Mouse (Mus musculus) embryonic facial prominence, embryonic 12.5 days (tissue): ENCODE results near the gene Plagl2. TPM values are rescaled to one million over a fixed set of nuclear protein-coding genes. Genes with fewer than 3 reads are reported as not detected.

Experiments
- ATAC-seq: fragments of 200-750 bp; cut with Nextera tagmentation; 2 replicates; pipeline ENCODE4 v1.8.0; 2017; ENCODE audit not compliant: insufficient number of reproducible peaks, insufficient read depth, low FRiP score, low TSS enrichment
- H3K27ac ChIP-seq: fragments of 300-500 bp; sonication (generic); 2 replicates; pipeline ENCODE4 v1.5.1; 2016; ENCODE audit warnings: mild to moderate bottlenecking
- H3K27me3 ChIP-seq: fragments of 300-500 bp; sonication (generic); 2 replicates; pipeline ENCODE4 v1.6.1; 2016; ENCODE audit warnings: mild to moderate bottlenecking, moderate library complexity
- H3K36me3 ChIP-seq: fragments of 300-500 bp; sonication (generic); 2 replicates; pipeline ENCODE4 v1.6.1; 2016; ENCODE audit warnings: mild to moderate bottlenecking
- H3K4me1 ChIP-seq: fragments of 300-500 bp; sonication (generic); 2 replicates; pipeline ENCODE4 v1.6.1; 2016
- H3K4me2 ChIP-seq: fragments of 300-500 bp; sonication (generic); replicated peaks from 2 replicates; pipeline ENCODE4 v1.6.1; 2016; ENCODE audit warnings: mild to moderate bottlenecking, moderate library complexity
- H3K4me3 ChIP-seq: fragments of 300-500 bp; sonication (generic); 2 replicates; pipeline ENCODE4 v1.5.1; 2016; ENCODE audit warnings: mild to moderate bottlenecking
- H3K9ac ChIP-seq: fragments of 300-500 bp; sonication (generic); 2 replicates; pipeline ENCODE4 v1.6.1; 2016; ENCODE audit warnings: mild to moderate bottlenecking, moderate library complexity
- H3K9me3 ChIP-seq: fragments of 300-500 bp; sonication (generic); 2 replicates; pipeline ENCODE4 v1.6.1; 2016; ENCODE audit warnings: mild to moderate bottlenecking, moderate library complexity
- WGBS: fragments of 180-500 bp; shearing (Covaris S2); methylation state at CpG from one replicate; pipeline ENCODE4 v1.1.7; 2016; 5-methylcytosine and 5-hydroxymethylcytosine counted together
- polyA plus RNA-seq: library from polyadenylated mRNA; unstranded; fragments of >200 nt; fragmentation: Nextera tagmentation; extraction: Ambion mirVana; gene quantifications from 2 replicates; pipeline ENCODE4 v1.2.1, GENCODE M21; 2016

Plagl2 gene
- polyA plus RNA-seq, 1 experiment from 2014 or later: 16.7 TPM

- 68% methylated on average over 4 of the region's 4 CpGs for WGBS
- Histone ChIP-seq H3K4me3 (no peak overlapping the region), H3K9me3 (no peaks in the 10 kb centered on the region), H3K36me3 (peaks cover 2% of the 10 kb centered on the region; the same call in 1 of the 2 replicates), H3K27me3 (no peaks in the 10 kb centered on the region), H3K4me2 (no peak overlapping the region), H3K4me1 (peaks cover 4% of the 10 kb centered on the region; the same call in 1 of the 2 replicates), H3K27ac (no peak overlapping the region), H3K9ac (no peak overlapping the region)
- no peak for ATAC-seq
These were observed 25.8 kb downstream of the Plagl2 start for GRCm38 (mm10) chr2:153215421-153215820.

DNA sequence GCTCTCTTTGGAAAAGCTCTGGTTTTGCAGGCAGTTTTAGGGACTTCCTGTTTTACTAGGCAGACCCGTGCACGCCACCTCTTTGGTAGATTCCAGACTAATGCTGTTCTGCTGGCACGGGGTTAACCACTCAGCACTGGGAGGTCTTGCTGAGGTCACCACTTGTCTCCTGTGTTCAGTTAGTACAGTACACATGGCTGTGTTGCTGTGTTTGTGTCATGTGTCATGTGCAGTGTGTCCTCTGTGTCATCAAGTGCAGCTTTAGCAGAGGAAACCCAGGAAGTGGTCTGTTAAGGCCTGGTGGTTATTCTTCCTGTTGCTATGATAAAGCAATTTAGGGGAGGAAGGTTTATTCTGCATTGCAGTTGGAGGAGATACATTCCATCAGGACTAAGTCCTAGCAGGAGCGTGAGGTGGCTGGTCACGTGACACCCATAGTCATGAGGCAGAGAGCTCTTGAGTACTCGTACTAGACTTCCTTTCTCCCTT, 26.4 kb downstream of the Plagl2 start:
- Histone ChIP-seq H3K36me3 (peaks cover 7% of the 10 kb centered on the region), H3K4me2 (no peak overlapping the region), H3K4me3 (no peak overlapping the region), H3K9me3 (no peaks in the 10 kb centered on the region), H3K27me3 (no peaks in the 10 kb centered on the region), H3K9ac (no peak overlapping the region), H3K4me1 (peaks cover 4% of the 10 kb centered on the region; the same call in 1 of the 2 replicates), H3K27ac (no peak overlapping the region)
- 57% methylated on average over 6 of the region's 6 CpGs for WGBS
- 0 out of 2 replicates have a peak, but pooled peaks have one; percentile 67 for ATAC-seq

DNA sequence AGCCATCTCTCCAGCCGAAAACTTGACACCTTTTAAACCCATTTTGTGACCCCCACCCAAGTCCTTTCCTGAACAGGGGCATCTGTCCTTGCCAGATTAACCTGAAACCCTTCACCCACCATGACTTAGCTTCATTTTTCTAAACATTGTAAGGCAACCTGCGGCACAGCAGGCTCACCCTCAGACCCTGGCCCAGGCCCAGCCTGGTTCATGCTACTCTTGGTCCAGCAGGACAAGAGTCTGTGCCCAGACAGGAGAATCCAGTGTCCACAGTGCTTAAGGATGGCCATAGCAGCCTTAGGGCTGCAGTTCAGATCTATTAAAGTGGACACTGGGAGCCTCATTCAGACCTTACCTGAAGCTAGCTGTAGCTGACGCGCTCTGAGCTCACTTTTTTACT, 27.9 kb downstream of the Plagl2 start:
- H3K4me3 ChIP-seq: no peak overlapping the region
- peaks cover 4% of the 10 kb centered on the region; the same call in 1 of the 2 replicates for H3K4me1 ChIP-seq
- peaks cover 20% of the 10 kb centered on the region for H3K36me3 ChIP-seq
- no peak overlapping the region for H3K9ac ChIP-seq
- H3K4me2 ChIP-seq: no peak overlapping the region
- ATAC-seq: no peak
- H3K27me3 ChIP-seq: no peaks in the 10 kb centered on the region
- WGBS: 87% methylated on average over 4 of the region's 4 CpGs
- no peak overlapping the region for H3K27ac ChIP-seq
- H3K9me3 ChIP-seq: no peaks in the 10 kb centered on the region

GRCm38 (mm10) chr2:153211451-153211850, 29.8 kb downstream of the Plagl2 start:
- Histone ChIP-seq H3K27ac (no peak overlapping the region), H3K4me1 (peaks cover 4% of the 10 kb centered on the region; the same call in 1 of the 2 replicates), H3K36me3 (peaks cover 38% of the 10 kb centered on the region), H3K4me2 (no peak overlapping the region), H3K4me3 (no peak overlapping the region), H3K27me3 (no peaks in the 10 kb centered on the region), H3K9ac (no peak overlapping the region), H3K9me3 (no peaks in the 10 kb centered on the region)
- WGBS: 95% methylated on average over 5 of the region's 5 CpGs
- no peak for ATAC-seq

- no peak overlapping the region for H3K4me2 ChIP-seq
- no peaks in the 10 kb centered on the region for H3K27me3 ChIP-seq
- no peak overlapping the region for H3K4me3 ChIP-seq
- H3K27ac ChIP-seq: no peak overlapping the region
- WGBS: 92% methylated on average over 5 of the region's 5 CpGs
- H3K9me3 ChIP-seq: no peaks in the 10 kb centered on the region
- no peak overlapping the region for H3K9ac ChIP-seq
- no peaks in the 10 kb centered on the region; the same call in 1 of the 2 replicates for H3K4me1 ChIP-seq
- ATAC-seq: no peak
- H3K36me3 ChIP-seq: peaks cover 56% of the 10 kb centered on the region
These were observed 31.9 kb downstream of the Plagl2 start for GRCm38 (mm10) chr2:153209286-153209685.

GRCm38 (mm10) chr2:153208149-153208548, 33.1 kb downstream of the Plagl2 start:
- WGBS: 97% methylated on average over 2 of the region's 2 CpGs
- Histone ChIP-seq H3K4me2 (no peak overlapping the region), H3K4me3 (no peak overlapping the region), H3K9me3 (no peaks in the 10 kb centered on the region), H3K27ac (no peak overlapping the region), H3K27me3 (no peaks in the 10 kb centered on the region), H3K36me3 (peaks cover 64% of the 10 kb centered on the region), H3K4me1 (no peaks in the 10 kb centered on the region), H3K9ac (no peak overlapping the region)
- ATAC-seq: no peak

DNA sequence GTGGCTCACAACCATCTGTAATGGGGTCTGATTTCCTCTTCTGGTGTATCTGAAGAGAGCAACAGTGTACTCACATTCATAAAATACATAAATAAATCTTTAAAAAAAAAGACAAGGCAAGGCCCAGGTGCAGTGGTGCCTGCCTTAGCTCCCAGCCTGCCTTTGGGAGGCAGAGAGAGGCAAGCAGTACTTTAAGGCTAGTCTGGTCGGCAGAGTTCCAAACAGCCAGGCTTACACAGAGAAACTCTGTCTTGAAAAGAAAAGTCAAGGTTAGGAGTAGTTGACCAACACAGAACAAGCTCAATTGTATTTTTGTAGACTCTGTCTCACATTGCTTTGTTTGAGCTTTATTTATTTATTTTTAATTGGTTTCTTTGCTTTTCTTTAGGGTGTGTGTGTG, 38.5 kb downstream of the Plagl2 start:
- Histone ChIP-seq H3K4me1 (no peaks in the 10 kb centered on the region), H3K9me3 (no peaks in the 10 kb centered on the region), H3K4me3 (no peak overlapping the region), H3K36me3 (peaks cover 78% of the 10 kb centered on the region), H3K9ac (no peak overlapping the region), H3K4me2 (no peak overlapping the region), H3K27me3 (no peaks in the 10 kb centered on the region), H3K27ac (no peak overlapping the region)
- no peak for ATAC-seq
- 79% methylated on average over 1 of the region's 1 CpGs for WGBS

- H3K36me3 ChIP-seq: peaks cover 71% of the 10 kb centered on the region
These were observed 42.1 kb downstream of the Plagl2 start for GRCm38 (mm10) chr2:153199114-153199513.

GRCm38 (mm10) chr2:153198485-153198884, 42.7 kb downstream of the Plagl2 start:
- peaks cover 68% of the 10 kb centered on the region for H3K36me3 ChIP-seq
- H3K4me3 ChIP-seq: no peak overlapping the region
- ATAC-seq: no peak

More at GRCm38 (mm10) chr2:153199114-153199513, 42.1 kb downstream of the Plagl2 start:
- 86% methylated on average over 2 of the region's 2 CpGs for WGBS
- H3K27ac ChIP-seq: no peak overlapping the region
- ATAC-seq: no peak
- H3K9me3 ChIP-seq: no peaks in the 10 kb centered on the region
- no peaks in the 10 kb centered on the region for H3K4me1 ChIP-seq
- H3K9ac ChIP-seq: no peak overlapping the region
- no peaks in the 10 kb centered on the region for H3K27me3 ChIP-seq
- H3K4me3 ChIP-seq: no peak overlapping the region
- H3K4me2 ChIP-seq: no peak overlapping the region

DNA sequence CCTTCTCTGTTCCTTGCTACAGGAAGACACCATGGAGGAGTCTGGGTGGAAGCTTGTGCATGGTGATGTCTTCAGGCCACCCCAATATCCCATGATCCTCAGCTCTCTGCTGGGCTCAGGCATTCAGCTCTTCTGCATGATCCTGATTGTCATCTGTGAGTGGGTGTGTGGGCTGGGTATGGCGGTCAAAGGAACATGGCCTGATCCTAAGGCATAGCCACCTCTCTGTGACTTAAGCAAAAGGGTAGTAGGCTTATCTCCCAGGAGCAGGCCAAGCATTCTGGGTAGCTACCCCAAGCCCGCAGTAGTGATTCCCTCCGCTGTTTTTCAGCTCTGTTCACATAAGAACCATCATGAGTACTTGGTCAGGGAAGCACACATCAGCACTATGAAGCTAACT, 47.0 kb downstream of the Plagl2 start:
- 96% methylated on average over 3 of the region's 3 CpGs for WGBS
- Histone ChIP-seq H3K27ac (no peak overlapping the region), H3K27me3 (no peaks in the 10 kb centered on the region), H3K4me2 (no peak overlapping the region), H3K9me3 (no peaks in the 10 kb centered on the region), H3K36me3 (peaks cover 70% of the 10 kb centered on the region), H3K4me1 (no peaks in the 10 kb centered on the region), H3K9ac (no peak overlapping the region), H3K4me3 (no peak overlapping the region)
- no peak for ATAC-seq

More at GRCm38 (mm10) chr2:153198485-153198884, 42.7 kb downstream of the Plagl2 start:
- H3K27ac ChIP-seq: no peak overlapping the region
- WGBS: 73% methylated on average over 5 of the region's 5 CpGs
- H3K4me1 ChIP-seq: no peaks in the 10 kb centered on the region
- no peak overlapping the region for H3K9ac ChIP-seq
- H3K9me3 ChIP-seq: no peaks in the 10 kb centered on the region
- no peak overlapping the region for H3K4me2 ChIP-seq
- no peaks in the 10 kb centered on the region for H3K27me3 ChIP-seq

- H3K27me3 ChIP-seq: no peaks in the 10 kb centered on the region
- H3K36me3 ChIP-seq: peaks cover 80% of the 10 kb centered on the region
- no peak overlapping the region for H3K9ac ChIP-seq
- H3K4me1 ChIP-seq: no peaks in the 10 kb centered on the region
- ATAC-seq: no peak
- 83% methylated on average over 2 of the region's 2 CpGs for WGBS
- no peak overlapping the region for H3K4me2 ChIP-seq
- H3K9me3 ChIP-seq: no peaks in the 10 kb centered on the region
- no peak overlapping the region for H3K4me3 ChIP-seq
- H3K27ac ChIP-seq: no peak overlapping the region
These were observed 50.0 kb downstream of the Plagl2 start for GRCm38 (mm10) chr2:153191242-153191641.

DNA sequence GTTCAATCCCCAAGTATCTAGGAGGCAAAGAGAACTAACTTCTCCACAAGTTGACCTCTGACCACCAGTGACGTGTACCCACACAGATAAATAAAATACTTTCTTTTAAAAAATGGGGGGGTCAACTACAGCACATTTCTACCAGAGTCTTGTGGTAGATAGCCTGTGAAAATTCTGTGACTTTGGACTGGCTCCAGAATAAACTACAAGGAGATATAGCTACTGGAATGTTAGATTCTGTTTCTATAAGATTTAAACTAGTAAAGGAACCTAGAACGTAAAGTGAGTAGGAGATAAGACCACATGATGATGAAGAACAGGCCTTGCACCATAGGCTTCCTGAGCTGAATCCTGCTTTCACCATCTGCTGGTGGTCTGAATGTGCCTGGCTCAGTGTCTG, 53.4 kb downstream of the Plagl2 start:
- Histone ChIP-seq H3K27me3 (no peaks in the 10 kb centered on the region), H3K4me1 (no peaks in the 10 kb centered on the region), H3K9ac (no peak overlapping the region), H3K4me2 (no peak overlapping the region), H3K4me3 (no peak overlapping the region), H3K9me3 (no peaks in the 10 kb centered on the region), H3K27ac (no peak overlapping the region), H3K36me3 (peaks cover 89% of the 10 kb centered on the region)
- ATAC-seq: no peak
- 90% methylated on average over 2 of the region's 2 CpGs for WGBS
